Mouse (Mus musculus) neural tube, embryonic 15.5 days (tissue): ENCODE data around the gene Oxa1l. TPM values are rescaled to one million over a fixed set of nuclear protein-coding genes. Genes with fewer than 3 reads are reported as not detected.
A peak's percentile ranks its signal among the peaks of the same experiment; 100 is the strongest.
"Not testable (repeated sequence)": the region's sequence is repeated elsewhere in the genome, so short reads cannot be mapped to it uniquely, and the experiment has no call there.

Source experiments
- ATAC-seq: fragments of 200-750 bp; cut with Nextera tagmentation; 2 replicates; pipeline ENCODE4 v1.8.0; 2017; ENCODE audit warnings: mild to moderate bottlenecking, moderate TSS enrichment, moderate library complexity; ENCODE audit not compliant: low FRiP score
- H3K27ac ChIP-seq: fragments of 300-500 bp; sonication (generic); replicated peaks from 2 replicates; pipeline ENCODE4 v1.5.1; 2015; ENCODE audit warnings: mild to moderate bottlenecking, inconsistent platforms
- H3K27me3 ChIP-seq: fragments of 300-500 bp; sonication (generic); replicated peaks from 2 replicates; pipeline ENCODE4 v1.6.1; 2015; ENCODE audit warnings: inconsistent platforms
- H3K36me3 ChIP-seq: fragments of 300-500 bp; sonication (generic); 2 replicates; pipeline ENCODE4 v1.6.1; 2015; ENCODE audit warnings: inconsistent platforms
- H3K4me1 ChIP-seq: fragments of 300-500 bp; sonication (generic); 2 replicates; pipeline ENCODE4 v1.6.1; 2015; ENCODE audit warnings: inconsistent platforms
- H3K4me2 ChIP-seq: fragments of 300-500 bp; sonication (generic); 2 replicates; pipeline ENCODE4 v1.6.1; 2015; ENCODE audit warnings: inconsistent platforms, mild to moderate bottlenecking, moderate library complexity
- H3K4me3 ChIP-seq: fragments of 300-500 bp; sonication (generic); replicated peaks from 2 replicates; pipeline ENCODE4 v1.5.1; 2015; ENCODE audit warnings: mild to moderate bottlenecking, inconsistent platforms
- H3K9ac ChIP-seq: fragments of 300-500 bp; sonication (generic); replicated peaks from 2 replicates; pipeline ENCODE4 v1.6.1; 2015; ENCODE audit warnings: mild to moderate bottlenecking, inconsistent platforms
- H3K9me3 ChIP-seq: fragments of 300-500 bp; sonication (generic); replicated peaks from 2 replicates; pipeline ENCODE4 v1.6.1; 2016; ENCODE audit warnings: inconsistent platforms
- WGBS: fragments of 180-500 bp; shearing (Covaris S2); methylation state at CpG from one replicate; pipeline ENCODE4 v1.1.7; 2015; ENCODE audit warnings: mixed read lengths; 5-methylcytosine and 5-hydroxymethylcytosine counted together
- polyA plus RNA-seq: library from polyadenylated mRNA; unstranded; fragments of >200 nt; fragmentation: Nextera tagmentation; extraction: Ambion mirVana; gene quantifications from 2 replicates; pipeline ENCODE4 v1.2.1, GENCODE M21; 2015

The Oxa1l gene
- polyA plus RNA-seq, 1 experiment from 2014 or later = 61.3 TPM

GRCm38 (mm10) chr14:54341807-54342206 lies 18.8 kb upstream of the Oxa1l start:
- not testable (repeated sequence) for H3K4me1 ChIP-seq, H3K27ac ChIP-seq, H3K9me3 ChIP-seq, H3K36me3 ChIP-seq, ATAC-seq, H3K27me3 ChIP-seq, H3K4me3 ChIP-seq, H3K4me2 ChIP-seq, H3K9ac ChIP-seq
- WGBS = 52% methylated on average over 2 of the region's 2 CpGs

DNA sequence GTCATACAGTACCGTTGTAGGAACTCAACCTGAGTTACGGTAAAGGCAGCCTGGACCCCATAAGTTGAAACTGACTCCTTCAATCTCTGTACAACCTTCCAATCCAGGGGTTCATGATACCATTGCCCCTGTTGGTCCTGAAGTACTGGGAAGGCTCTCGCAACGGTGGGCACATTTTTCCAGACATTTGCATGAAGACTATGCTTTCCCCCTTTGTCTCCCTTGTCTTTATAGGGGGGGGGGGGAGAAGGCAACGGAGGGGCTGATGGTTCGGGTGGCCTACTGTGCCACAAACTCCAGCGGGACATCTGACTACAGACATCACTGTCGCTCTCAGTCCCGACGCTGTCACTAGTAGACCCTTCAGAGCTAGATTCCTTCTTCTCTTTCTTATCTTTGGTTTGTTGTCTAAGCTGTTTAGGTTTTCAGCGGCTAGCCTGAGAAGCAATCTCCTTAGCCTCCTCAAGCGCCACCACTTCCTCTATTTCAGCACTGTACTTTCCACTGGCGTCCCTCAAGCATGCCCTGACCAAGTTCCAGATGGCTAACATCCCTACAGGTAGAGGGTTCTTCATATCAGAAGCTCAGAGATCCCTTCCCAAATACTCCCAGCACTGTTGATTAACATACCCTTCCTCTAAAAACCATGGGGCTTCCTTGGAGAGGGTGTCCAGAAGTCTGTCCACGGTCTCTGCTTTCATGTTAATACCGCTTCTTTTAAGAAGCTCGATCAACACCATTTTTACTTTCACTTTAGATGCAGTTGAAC lies 9.7 kb upstream of the Oxa1l start:
- H3K9me3 ChIP-seq, ATAC-seq: not testable (repeated sequence)
- WGBS = 95% methylated on average over 16 of the region's 16 CpGs

DNA sequence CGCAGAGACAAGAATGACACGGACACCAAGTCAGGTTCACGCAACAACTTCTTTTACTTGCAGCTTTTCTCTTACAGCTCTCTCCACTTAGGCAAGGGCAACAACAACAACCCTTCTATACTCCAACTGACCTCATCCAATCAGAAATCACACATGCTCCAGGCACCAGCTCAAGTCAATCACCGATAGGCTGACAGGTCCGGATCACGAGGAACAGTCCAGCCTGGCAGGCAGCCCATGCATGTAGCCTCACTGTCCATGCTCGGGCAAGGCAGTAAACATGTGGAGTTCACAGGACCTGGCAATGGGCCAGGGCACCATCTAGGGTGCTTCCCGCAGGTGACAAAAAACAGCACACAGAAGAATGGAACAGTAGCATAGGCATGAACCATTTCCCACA lies 8.3 kb upstream of the Oxa1l start:
- H3K4me1 ChIP-seq = no peaks in the 10 kb centered on the region
- ATAC-seq = no peak
- H3K27me3 ChIP-seq = no peaks in the 10 kb centered on the region
- no peak overlapping the region for H3K9ac ChIP-seq
- no peaks in the 10 kb centered on the region for H3K9me3 ChIP-seq
- no peak overlapping the region for H3K4me3 ChIP-seq
- H3K4me2 ChIP-seq = no peak overlapping the region
- WGBS = 91% methylated on average over 8 of the region's 8 CpGs
- H3K27ac ChIP-seq = no peak overlapping the region
- no peaks in the 10 kb centered on the region for H3K36me3 ChIP-seq

More for the DNA sequence above, 9.7 kb upstream of the Oxa1l start:
- H3K4me2 ChIP-seq, H3K4me1 ChIP-seq, H3K4me3 ChIP-seq, H3K27me3 ChIP-seq, H3K9ac ChIP-seq, H3K36me3 ChIP-seq, H3K27ac ChIP-seq: not testable (repeated sequence)

- WGBS = 43% methylated on average over 1 of the region's 1 CpGs
- Histone ChIP-seq H3K27ac (no peak overlapping the region), H3K4me1 (no peaks in the 10 kb centered on the region), H3K36me3 (no peaks in the 10 kb centered on the region), H3K9ac (no peak overlapping the region), H3K4me3 (no peak overlapping the region), H3K4me2 (no peak overlapping the region), H3K27me3 (no peaks in the 10 kb centered on the region), H3K9me3 (no peaks in the 10 kb centered on the region)
- ATAC-seq = no peak
Observed at GRCm38 (mm10) chr14:54354406-54354805, 6.2 kb upstream of the Oxa1l start.

DNA sequence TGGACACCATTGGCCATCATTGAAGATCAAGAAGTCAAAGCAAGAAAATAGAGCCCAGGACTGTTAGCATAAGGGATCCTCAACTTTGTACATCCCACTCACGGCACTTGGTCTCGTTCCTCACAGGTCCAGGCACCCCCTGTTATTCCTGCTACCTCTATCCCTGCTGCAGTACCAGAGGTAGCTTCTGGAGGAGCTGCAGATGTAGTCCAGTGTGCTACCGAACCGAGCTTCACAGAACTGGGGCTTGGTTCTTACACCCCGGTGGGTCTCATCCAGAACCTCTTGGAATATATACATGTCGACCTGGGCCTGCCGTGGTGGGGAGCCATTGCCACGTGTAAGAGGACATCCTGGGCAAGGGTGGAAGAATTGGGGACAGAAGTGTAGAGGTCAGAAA lies 2.5 kb downstream of the Oxa1l start:
- Histone ChIP-seq H3K4me3 (no peak overlapping the region), H3K9ac (no peak overlapping the region), H3K27me3 (no peaks in the 10 kb centered on the region), H3K9me3 (no peaks in the 10 kb centered on the region), H3K4me1 (peaks cover 23% of the 10 kb centered on the region), H3K4me2 (no peak overlapping the region), H3K27ac (no peak overlapping the region), H3K36me3 (peaks cover 42% of the 10 kb centered on the region)
- whole genome bisulfite sequencing = 97% methylated on average over 8 of the region's 8 CpGs
- ATAC-seq = no peak

DNA sequence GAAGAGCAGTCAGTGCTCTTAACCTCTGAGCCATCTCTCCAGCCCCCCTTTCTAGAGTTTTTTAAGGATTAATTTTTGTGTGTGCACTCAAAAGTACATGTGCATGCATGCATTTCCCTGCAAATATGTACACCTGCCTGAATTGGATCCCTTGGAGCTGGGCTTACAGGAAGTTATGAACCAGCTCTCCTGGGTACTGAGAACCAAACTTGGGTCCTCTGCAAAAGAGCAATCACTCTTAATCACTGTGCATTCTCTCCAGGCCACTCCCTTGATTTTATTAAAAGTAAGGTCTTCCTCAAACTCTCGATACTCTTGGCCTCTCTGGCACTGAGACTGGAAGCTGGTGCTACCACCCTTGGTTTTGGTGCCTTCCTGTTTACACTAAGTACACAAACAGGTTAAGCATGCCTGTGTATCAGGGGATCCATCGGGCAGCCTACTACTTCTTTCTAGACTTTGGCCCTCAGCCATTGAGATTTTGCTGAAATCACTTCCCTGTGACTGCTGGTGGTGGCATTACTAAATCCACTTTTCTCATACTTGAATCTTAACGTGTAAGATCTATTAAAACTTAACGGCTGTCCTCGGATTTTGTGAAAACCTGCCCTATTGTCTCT lies 4.5 kb downstream of the Oxa1l start:
- Histone ChIP-seq H3K27me3 (no peaks in the 10 kb centered on the region), H3K9me3 (no peaks in the 10 kb centered on the region), H3K4me1 (peaks cover 23% of the 10 kb centered on the region), H3K9ac (no peak overlapping the region), H3K36me3 (peaks cover 62% of the 10 kb centered on the region), H3K4me2 (no peak overlapping the region), H3K27ac (no peak overlapping the region), H3K4me3 (no peak overlapping the region)
- no peak for ATAC-seq
- WGBS = 90% methylated on average over 5 of the region's 5 CpGs

DNA sequence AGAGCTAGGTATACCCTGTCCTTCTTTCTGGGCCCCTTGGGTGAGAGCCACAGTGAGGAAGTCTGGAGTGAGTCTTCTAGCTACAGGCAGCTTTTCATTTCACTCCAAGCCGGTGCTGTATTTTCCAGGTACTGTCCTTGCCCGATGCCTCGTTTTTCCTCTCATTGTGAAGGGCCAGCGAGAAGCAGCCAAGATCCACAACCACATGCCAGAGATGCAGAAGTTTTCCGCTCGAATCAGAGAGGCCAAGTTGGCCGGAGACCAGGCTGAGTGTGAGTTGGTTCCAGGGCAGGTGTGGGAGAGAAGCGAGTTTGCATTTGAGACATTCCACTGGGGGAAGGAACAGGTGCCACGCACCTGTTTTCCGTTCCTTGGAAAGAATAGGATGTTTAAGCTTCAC lies 5.9 kb downstream of the Oxa1l start:
- Histone ChIP-seq H3K9me3 (no peaks in the 10 kb centered on the region), H3K9ac (no peak overlapping the region), H3K4me1 (peaks cover 21% of the 10 kb centered on the region), H3K4me2 (no peak overlapping the region), H3K4me3 (no peak overlapping the region), H3K27ac (no peak overlapping the region), H3K36me3 (peaks cover 72% of the 10 kb centered on the region), H3K27me3 (no peaks in the 10 kb centered on the region)
- WGBS = 94% methylated on average over 10 of the region's 10 CpGs
- ATAC-seq = no peak

DNA sequence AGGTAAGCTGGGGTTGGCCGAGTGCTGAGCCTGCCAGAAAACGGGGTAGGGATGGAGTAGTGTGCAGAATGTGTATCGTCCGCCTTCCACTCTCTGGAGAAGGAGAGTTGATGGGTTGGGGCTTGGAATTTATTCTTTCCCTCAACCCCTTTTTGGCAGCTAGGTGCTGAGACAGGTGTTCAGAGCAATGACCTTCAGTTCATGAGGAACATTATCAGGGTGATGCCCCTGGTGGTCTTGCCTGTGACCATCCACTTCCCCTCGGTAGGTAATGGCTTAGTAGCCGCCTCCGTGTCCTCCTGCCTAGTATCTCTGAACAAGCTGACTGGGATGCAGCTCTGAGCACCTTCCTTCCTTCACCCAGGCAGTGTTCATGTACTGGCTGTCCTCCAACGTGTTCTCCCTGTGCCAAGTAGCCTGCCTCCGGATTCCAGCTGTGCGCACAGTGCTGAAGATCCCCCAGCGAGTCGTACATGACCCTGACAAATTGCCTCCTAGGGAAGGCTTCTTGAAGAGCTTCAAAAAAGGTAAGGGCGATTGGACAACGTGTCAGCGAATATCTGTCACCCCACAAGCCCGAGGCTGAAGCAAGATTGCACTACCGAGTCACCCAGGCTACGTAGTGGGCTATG lies 6.9 kb downstream of the Oxa1l start:
- Histone ChIP-seq H3K9me3 (no peaks in the 10 kb centered on the region), H3K4me2 (no peak overlapping the region), H3K27ac (no peak overlapping the region), H3K36me3 (peaks cover 75% of the 10 kb centered on the region), H3K9ac (no peak overlapping the region), H3K4me3 (no peak overlapping the region), H3K4me1 (peaks cover 12% of the 10 kb centered on the region), H3K27me3 (no peaks in the 10 kb centered on the region)
- WGBS = 91% methylated on average over 18 of the region's 18 CpGs
- ATAC-seq = no peak

DNA sequence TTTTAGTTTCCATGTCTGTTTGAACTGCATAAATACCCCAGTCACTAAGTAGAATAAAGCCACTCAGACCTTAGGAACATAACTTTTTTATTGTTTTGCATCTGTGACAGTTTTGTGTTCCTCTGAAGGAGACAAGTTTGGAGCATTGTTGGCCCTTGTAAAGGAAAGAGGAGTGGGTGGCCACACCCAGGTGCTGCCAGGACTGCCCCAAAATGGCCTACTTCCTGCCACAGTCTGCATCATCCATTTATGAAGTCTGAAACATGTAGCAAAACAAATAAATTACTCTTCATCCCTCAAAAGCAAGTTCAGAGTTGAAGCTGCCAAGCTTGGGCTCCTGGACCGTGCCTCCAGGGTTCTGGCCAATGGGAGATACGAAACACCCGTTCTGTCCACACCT lies 8.7 kb downstream of the Oxa1l start:
- no peak overlapping the region for H3K4me2 ChIP-seq
- peaks cover 59% of the 10 kb centered on the region for H3K36me3 ChIP-seq
- 99% methylated on average over 3 of the region's 3 CpGs for WGBS

GRCm38 (mm10) chr14:54370595-54370994 lies 10.0 kb downstream of the Oxa1l start:
- no peak for ATAC-seq
- Histone ChIP-seq H3K27me3 (no peaks in the 10 kb centered on the region), H3K4me3 (no peak overlapping the region), H3K9ac (no peak overlapping the region), H3K36me3 (peaks cover 53% of the 10 kb centered on the region), H3K9me3 (no peaks in the 10 kb centered on the region), H3K4me1 (no peaks in the 10 kb centered on the region), H3K27ac (no peak overlapping the region), H3K4me2 (no peak overlapping the region)
- WGBS = 90% methylated on average over 6 of the region's 6 CpGs

More for the DNA sequence above, 8.7 kb downstream of the Oxa1l start:
- no peaks in the 10 kb centered on the region for H3K27me3 ChIP-seq
- H3K4me3 ChIP-seq = no peak overlapping the region
- H3K9me3 ChIP-seq = no peaks in the 10 kb centered on the region
- H3K27ac ChIP-seq = no peak overlapping the region
- H3K9ac ChIP-seq = no peak overlapping the region
- H3K4me1 ChIP-seq = no peaks in the 10 kb centered on the region
- no peak for ATAC-seq

GRCm38 (mm10) chr14:54371460-54371859 lies 10.8 kb downstream of the Oxa1l start:
- 97% methylated on average over 10 of the region's 10 CpGs for WGBS
- 0 out of 2 replicates have a peak, but pooled peaks have one; percentile 32 for ATAC-seq

GRCm38 (mm10) chr14:54372923-54373322 lies 12.3 kb downstream of the Oxa1l start:
- no peak overlapping the region for H3K9ac ChIP-seq
- ATAC-seq = no peak
- H3K4me3 ChIP-seq = no peak overlapping the region
- H3K27ac ChIP-seq = no peak overlapping the region
- H3K9me3 ChIP-seq = no peaks in the 10 kb centered on the region
- 94% methylated on average over 9 of the region's 9 CpGs for WGBS
- no peak overlapping the region for H3K4me2 ChIP-seq
- peaks cover 36% of the 10 kb centered on the region for H3K36me3 ChIP-seq
- no peaks in the 10 kb centered on the region for H3K27me3 ChIP-seq
- H3K4me1 ChIP-seq = no peaks in the 10 kb centered on the region

More at GRCm38 (mm10) chr14:54371460-54371859, 10.8 kb downstream of the Oxa1l start:
- Histone ChIP-seq H3K4me1 (no peaks in the 10 kb centered on the region), H3K27me3 (no peaks in the 10 kb centered on the region), H3K9me3 (no peaks in the 10 kb centered on the region), H3K36me3 (peaks cover 51% of the 10 kb centered on the region), H3K27ac (no peak overlapping the region), H3K9ac (no peak overlapping the region), H3K4me3 (no peak overlapping the region), H3K4me2 (no peak overlapping the region)
